Mouse (Mus musculus): ENCODE measurements around the gene Bicdl1. TPM values are rescaled to one million over a fixed set of nuclear protein-coding genes. Genes with fewer than 3 reads are reported as not detected.

Bicdl1 gene
- 11.4 and 13.2 TPM in 2 replicates for polyA plus RNA-seq (2015; fragmentation: Nextera tagmentation; extraction: Ambion mirVana)

GRCm38 (mm10) chr5:115731001-115731731, at the start of gene Bicdl1:
Bicdl1 (minus strand) TSS chr5:115731621.
- no peaks in the 10 kb centered on the region for H3K36me3 ChIP-seq
- peak within 1 kb of the TSS; percentile 31 for H3K9ac ChIP-seq
- WGBS = under 1% methylated on average over 49 of the region's 83 CpGs
- no peaks in the 10 kb centered on the region for H3K9me3 ChIP-seq
- no peak within 1 kb of the TSS for H3K27ac ChIP-seq
- peak within 1 kb of the TSS; percentile 99 for H3K4me2 ChIP-seq (replicated peaks)
- H3K4me1 ChIP-seq = peaks cover 14% of the 10 kb centered on the region
- peaks cover 45% of the 10 kb centered on the region for H3K27me3 ChIP-seq
- H3K4me3 ChIP-seq = peak within 1 kb of the TSS; percentile 62
- ATAC-seq (ENCODE audit: low FRiP score, low read depth) = peak; percentile 71

GRCm38 (mm10) chr5:115776911-115777310, 45.5 kb upstream of the Bicdl1 start:
- no peak for ATAC-seq (ENCODE audit: low FRiP score, low read depth)
- Histone ChIP-seq H3K9me3 (no peaks in the 10 kb centered on the region), H3K4me2 (replicated peaks) (no peak overlapping the region), H3K27me3 (no peaks in the 10 kb centered on the region), H3K9ac (no peak overlapping the region), H3K4me3 (no peak overlapping the region), H3K27ac (no peak overlapping the region), H3K36me3 (no peaks in the 10 kb centered on the region), H3K4me1 (no peaks in the 10 kb centered on the region)
- WGBS = 73% methylated on average over 4 of the region's 4 CpGs

DNA sequence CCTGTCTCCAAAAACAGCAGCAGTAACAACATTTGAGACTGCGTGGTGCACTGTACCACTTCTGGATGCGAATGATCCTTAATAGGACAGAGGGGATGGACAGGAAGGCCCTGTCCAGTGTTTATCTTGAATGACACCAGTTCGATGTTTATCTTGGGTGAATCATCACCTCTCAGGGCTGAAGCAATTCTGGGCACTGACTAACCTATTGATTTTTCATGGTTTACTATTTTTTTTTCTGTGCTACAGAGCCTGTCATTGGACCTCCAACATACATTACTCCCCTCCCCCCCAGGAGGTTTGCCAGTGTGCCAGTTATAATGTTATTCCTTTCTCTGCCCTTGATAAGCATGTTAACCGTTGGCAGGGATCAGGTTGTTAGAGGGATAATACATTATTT, 43.9 kb upstream of the Bicdl1 start:
- no peaks in the 10 kb centered on the region for H3K27me3 ChIP-seq
- H3K9me3 ChIP-seq = no peaks in the 10 kb centered on the region
- H3K4me2 ChIP-seq (replicated peaks) = no peak overlapping the region
- no peaks in the 10 kb centered on the region for H3K4me1 ChIP-seq
- ATAC-seq (ENCODE audit: low FRiP score, low read depth) = no peak
- WGBS = 85% methylated on average over 4 of the region's 4 CpGs
- H3K4me3 ChIP-seq = no peak overlapping the region
- H3K9ac ChIP-seq = no peak overlapping the region
- no peaks in the 10 kb centered on the region for H3K36me3 ChIP-seq
- no peak overlapping the region for H3K27ac ChIP-seq

GRCm38 (mm10) chr5:115770048-115770447, 38.6 kb upstream of the Bicdl1 start:
- 86% methylated on average over 4 of the region's 4 CpGs for WGBS
- Histone ChIP-seq H3K27ac (no peak overlapping the region), H3K27me3 (no peaks in the 10 kb centered on the region), H3K4me2 (replicated peaks) (no peak overlapping the region), H3K4me3 (no peak overlapping the region), H3K36me3 (no peaks in the 10 kb centered on the region), H3K9me3 (peaks cover 6% of the 10 kb centered on the region), H3K4me1 (no peaks in the 10 kb centered on the region), H3K9ac (no peak overlapping the region)
- no peak for ATAC-seq (ENCODE audit: low FRiP score, low read depth)

DNA sequence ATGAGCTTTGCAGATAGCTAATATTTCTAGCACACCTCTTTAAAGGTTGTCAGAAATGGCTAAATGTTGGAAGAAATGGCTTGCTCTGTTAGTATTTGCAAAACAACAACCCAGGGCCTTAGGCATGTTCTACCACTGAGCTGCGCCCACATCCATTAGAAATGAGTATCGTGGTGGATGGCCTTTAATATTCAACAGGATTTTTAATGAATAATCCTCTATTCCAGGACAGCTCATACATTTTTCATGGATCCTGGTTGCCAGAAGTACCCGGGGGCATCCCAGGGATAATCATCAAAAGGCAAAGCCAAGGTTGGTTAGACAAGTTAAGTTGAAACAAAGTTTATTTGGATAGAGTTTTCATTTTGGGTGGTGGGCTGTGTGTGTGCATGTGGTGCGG, 37.7 kb upstream of the Bicdl1 start:
- ATAC-seq (ENCODE audit: low FRiP score, low read depth) = no peak
- peaks cover 6% of the 10 kb centered on the region for H3K9me3 ChIP-seq
- 90% methylated on average over 4 of the region's 4 CpGs for WGBS
- no peaks in the 10 kb centered on the region for H3K27me3 ChIP-seq
- no peaks in the 10 kb centered on the region for H3K36me3 ChIP-seq
- H3K4me1 ChIP-seq = no peaks in the 10 kb centered on the region
- no peak overlapping the region for H3K27ac ChIP-seq
- H3K4me3 ChIP-seq = no peak overlapping the region
- no peak overlapping the region for H3K9ac ChIP-seq
- H3K4me2 ChIP-seq (replicated peaks) = no peak overlapping the region

GRCm38 (mm10) chr5:115766821-115767220, 35.4 kb upstream of the Bicdl1 start:
- no peak overlapping the region for H3K9ac ChIP-seq
- H3K4me2 ChIP-seq (replicated peaks) = no peak overlapping the region
- no peak for ATAC-seq (ENCODE audit: low FRiP score, low read depth)
- peaks cover 6% of the 10 kb centered on the region for H3K9me3 ChIP-seq
- no peaks in the 10 kb centered on the region for H3K36me3 ChIP-seq
- H3K27ac ChIP-seq = no peak overlapping the region
- H3K27me3 ChIP-seq = no peaks in the 10 kb centered on the region
- H3K4me1 ChIP-seq = no peaks in the 10 kb centered on the region
- H3K4me3 ChIP-seq = no peak overlapping the region
- 43% methylated on average over 8 of the region's 8 CpGs for WGBS

- Histone ChIP-seq H3K36me3 (no peaks in the 10 kb centered on the region), H3K4me2 (replicated peaks) (no peak overlapping the region), H3K9ac (no peak overlapping the region), H3K9me3 (no peaks in the 10 kb centered on the region), H3K4me1 (no peaks in the 10 kb centered on the region), H3K4me3 (no peak overlapping the region), H3K27me3 (no peaks in the 10 kb centered on the region), H3K27ac (no peak overlapping the region)
- ATAC-seq (ENCODE audit: low FRiP score, low read depth) = no peak
- 81% methylated on average over 2 of the region's 2 CpGs for WGBS
These were observed 32.6 kb upstream of the Bicdl1 start for GRCm38 (mm10) chr5:115763981-115764380.

DNA sequence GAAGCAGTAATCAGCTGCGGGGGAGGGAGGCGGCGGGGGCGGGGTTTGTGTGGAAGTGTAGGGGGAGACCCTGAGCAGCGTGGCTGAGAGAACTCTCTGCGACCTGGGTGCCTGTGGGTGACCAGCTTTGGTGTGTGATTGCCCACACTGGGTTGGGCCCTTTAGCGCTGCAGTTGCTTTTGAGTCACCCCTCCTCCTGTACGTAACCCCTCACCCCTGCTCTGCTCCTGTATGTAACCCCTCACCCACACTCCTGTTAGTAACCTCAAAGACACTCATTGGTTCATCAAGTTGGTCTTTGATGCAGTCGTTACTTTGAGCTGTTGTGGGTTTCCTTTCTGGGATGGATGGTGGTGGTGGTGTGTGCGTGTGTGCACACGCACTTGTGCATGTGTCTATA, 29.5 kb upstream of the Bicdl1 start:
- Histone ChIP-seq H3K4me1 (no peaks in the 10 kb centered on the region), H3K4me2 (replicated peaks) (no peak overlapping the region), H3K4me3 (no peak overlapping the region), H3K9ac (no peak overlapping the region), H3K27ac (no peak overlapping the region), H3K9me3 (no peaks in the 10 kb centered on the region), H3K36me3 (no peaks in the 10 kb centered on the region), H3K27me3 (no peaks in the 10 kb centered on the region)
- 71% methylated on average over 11 of the region's 11 CpGs for WGBS
- no peak for ATAC-seq (ENCODE audit: low FRiP score, low read depth)

DNA sequence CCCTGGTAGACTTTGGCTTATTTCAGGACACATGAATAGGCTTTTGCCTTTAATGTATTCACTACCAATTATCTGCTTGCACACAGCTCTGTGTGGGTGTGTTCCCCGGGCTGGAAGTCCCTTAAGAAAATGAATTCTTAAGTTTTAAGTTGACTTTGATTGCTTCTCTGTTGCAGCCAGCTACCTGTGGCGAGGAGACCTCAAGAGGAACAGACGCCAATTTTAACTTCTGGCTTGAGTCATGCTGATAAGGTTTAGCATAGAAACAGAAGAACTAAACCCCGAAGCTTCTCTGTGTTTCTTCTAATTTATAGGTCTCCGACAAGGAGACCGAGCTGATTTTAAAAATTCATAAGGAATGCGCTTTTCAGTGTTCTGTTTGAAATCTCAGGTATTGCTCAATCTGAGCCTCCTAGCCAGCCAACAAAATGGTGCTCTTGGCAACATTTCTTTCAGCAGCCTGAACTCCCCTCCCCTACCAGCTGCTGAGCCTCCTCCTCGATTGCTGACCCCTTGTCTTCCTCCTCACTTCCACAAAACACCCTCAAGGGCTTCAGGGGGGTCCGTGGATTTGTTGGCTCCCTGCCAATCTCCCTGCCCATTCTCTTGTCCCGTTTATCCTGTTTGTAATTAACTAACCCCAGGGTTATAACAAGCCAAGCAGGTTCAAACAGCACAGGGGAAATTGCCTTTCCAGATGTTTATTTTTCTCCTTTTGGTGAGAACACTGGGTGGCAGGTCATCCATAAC, 27.2 kb upstream of the Bicdl1 start:
- WGBS = 37% methylated on average over 10 of the region's 10 CpGs

DNA sequence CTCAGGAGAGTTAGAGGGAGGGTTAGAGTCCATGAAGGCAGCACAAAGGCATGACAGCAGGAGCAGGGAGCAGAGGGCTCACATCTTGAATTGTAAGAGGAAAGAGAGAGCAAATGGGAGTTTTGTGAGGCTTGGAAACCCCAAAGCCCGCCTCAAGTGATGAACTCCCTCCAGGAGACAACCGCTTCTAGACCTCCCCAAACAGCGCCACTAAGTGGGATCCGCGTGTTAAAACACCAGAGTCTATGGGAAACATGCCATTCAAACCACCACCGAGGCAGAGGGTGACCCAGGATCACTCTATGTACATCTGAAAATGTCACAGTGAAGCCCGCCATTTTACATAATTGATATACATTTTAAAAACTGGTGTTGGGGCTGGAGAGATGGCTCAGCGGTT, 26.1 kb upstream of the Bicdl1 start:
- no peaks in the 10 kb centered on the region for H3K27me3 ChIP-seq
- 87% methylated on average over 8 of the region's 8 CpGs for whole genome bisulfite sequencing
- ATAC-seq (ENCODE audit: low FRiP score, low read depth) = no peak

More for the DNA sequence above, 27.2 kb upstream of the Bicdl1 start:
- Histone ChIP-seq H3K4me3 (no peak overlapping the region), H3K9ac (no peak overlapping the region), H3K4me1 (peaks cover 5% of the 10 kb centered on the region; the same call in 1 of the 2 replicates), H3K36me3 (no peaks in the 10 kb centered on the region), H3K9me3 (no peaks in the 10 kb centered on the region), H3K27me3 (no peaks in the 10 kb centered on the region), H3K27ac (no peak overlapping the region), H3K4me2 (replicated peaks) (no peak overlapping the region)
- no peak for ATAC-seq (ENCODE audit: low FRiP score, low read depth)

GRCm38 (mm10) chr5:115755501-115755900, 24.1 kb upstream of the Bicdl1 start:
- Histone ChIP-seq H3K36me3 (no peaks in the 10 kb centered on the region), H3K4me2 (replicated peaks) (no peak overlapping the region), H3K4me1 (peaks cover 5% of the 10 kb centered on the region; the same call in 1 of the 2 replicates), H3K4me3 (no peak overlapping the region), H3K27ac (no peak overlapping the region), H3K9me3 (no peaks in the 10 kb centered on the region), H3K9ac (no peak overlapping the region), H3K27me3 (no peaks in the 10 kb centered on the region)
- no peak for ATAC-seq (ENCODE audit: low FRiP score, low read depth)
- 24% methylated on average over 4 of the region's 7 CpGs for WGBS

More for the DNA sequence above, 26.1 kb upstream of the Bicdl1 start:
- Histone ChIP-seq H3K4me3 (no peak overlapping the region), H3K27ac (no peak overlapping the region), H3K36me3 (no peaks in the 10 kb centered on the region), H3K9me3 (no peaks in the 10 kb centered on the region), H3K4me2 (replicated peaks) (no peak overlapping the region), H3K4me1 (peaks cover 5% of the 10 kb centered on the region; the same call in 1 of the 2 replicates), H3K9ac (no peak overlapping the region)

GRCm38 (mm10) chr5:115754831-115755230, 23.4 kb upstream of the Bicdl1 start:
- peaks cover 5% of the 10 kb centered on the region; the same call in 1 of the 2 replicates for H3K4me1 ChIP-seq
- no peaks in the 10 kb centered on the region for H3K36me3 ChIP-seq
- H3K27ac ChIP-seq = no peak overlapping the region
- no peaks in the 10 kb centered on the region for H3K9me3 ChIP-seq
- no peaks in the 10 kb centered on the region for H3K27me3 ChIP-seq
- ATAC-seq (ENCODE audit: low FRiP score, low read depth) = no peak
- WGBS = 69% methylated on average over 9 of the region's 9 CpGs
- no peak overlapping the region for H3K4me3 ChIP-seq
- H3K9ac ChIP-seq = no peak overlapping the region
- H3K4me2 ChIP-seq (replicated peaks) = no peak overlapping the region

Data from limb, embryonic 13.5 days (tissue).